Mouse (Mus musculus) liver (tissue): Measurements from ENCODE around the gene Gm20721.
"Not testable (repeated sequence)": the region's sequence is repeated elsewhere in the genome, so short reads cannot be mapped to it uniquely, and the experiment has no call there.

Experiments
- DNase-seq: peaks from one replicate; pipeline ENCODE4 v3.0.0-alpha.2; 2020; ENCODE audit warnings: mixed read lengths

Gm20721 gene

DNA sequence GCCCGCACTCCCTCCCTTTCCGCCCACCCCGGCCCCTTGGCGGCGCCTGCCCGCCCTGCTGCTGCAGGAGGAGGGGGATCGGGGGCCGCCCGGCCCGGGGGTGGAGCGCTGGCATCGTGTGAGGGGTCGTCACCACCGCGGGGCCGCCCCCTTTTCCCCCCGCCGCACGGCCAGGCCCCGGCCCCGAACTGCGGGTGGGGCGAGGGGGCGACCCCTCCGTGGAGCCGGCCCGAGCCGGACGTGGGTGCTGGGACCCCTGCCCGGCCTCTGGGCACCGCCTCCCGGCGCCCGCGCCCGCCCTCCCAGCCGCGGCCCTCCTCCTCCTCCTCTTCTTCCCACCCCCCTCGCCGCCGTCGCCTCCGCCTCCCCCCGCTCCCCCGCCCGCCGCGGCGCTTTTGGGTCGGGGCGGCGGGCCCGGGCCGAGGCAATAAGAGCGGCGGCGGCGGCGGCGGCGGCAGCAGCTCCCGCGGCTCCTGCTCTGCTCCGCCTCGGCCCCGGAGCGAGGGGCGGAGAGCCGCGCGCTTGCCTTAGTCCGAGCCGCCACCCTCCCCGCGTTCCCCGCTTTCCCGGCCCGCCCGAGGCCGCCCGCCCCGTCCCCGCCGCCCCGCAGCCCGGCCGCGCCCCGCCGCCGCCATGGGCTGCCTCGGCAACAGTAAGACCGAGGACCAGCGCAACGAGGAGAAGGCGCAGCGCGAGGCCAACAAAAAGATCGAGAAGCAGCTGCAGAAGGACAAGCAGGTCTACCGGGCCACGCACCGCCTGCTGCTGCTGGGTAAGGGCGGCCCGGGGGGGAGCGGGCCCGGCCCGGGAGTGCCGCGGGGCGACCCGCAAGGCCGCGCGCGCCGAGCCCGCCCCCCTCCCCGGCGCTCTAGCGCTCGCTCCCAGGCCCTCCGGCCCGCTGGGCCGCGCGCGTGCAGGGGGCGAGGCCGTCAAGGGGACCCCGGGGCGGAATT, 16.6 kb downstream of the Gm20721 start:
- DNase-seq = peak; percentile 83

DNA sequence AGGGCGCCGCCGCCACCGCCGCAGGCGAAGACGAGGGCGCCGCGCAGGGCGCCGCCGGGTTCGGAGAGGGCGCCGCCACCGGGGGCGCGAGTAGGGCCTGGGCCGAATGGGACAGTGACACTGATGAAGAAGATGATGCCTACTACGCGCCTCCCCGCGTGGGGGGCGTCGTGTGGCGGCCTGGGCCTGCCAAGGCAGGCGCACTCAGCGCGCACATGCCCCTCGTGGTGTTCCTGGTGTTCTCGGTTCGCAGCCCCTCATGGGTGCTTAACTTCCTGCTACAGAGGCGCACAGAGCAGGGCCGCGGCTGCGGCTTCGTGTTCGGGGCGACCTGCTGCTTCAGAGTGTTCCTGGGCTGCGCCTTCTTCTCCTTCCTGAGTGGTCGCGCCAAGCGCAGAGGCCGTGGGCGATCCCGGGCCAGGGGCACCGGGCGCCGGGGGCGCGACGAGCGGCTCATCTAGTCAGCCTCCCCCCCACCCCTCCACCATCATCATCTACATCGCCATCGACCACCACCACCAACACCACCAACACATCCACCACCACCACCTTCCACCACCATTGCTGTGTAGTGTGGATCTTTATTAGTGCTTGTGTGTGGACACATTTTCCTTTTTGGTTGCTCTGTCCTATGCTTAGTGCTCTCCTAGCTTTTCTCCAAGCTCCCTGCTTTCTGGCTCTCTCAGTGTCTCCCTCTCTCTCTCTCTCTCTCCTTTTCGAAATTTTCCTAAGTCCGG, 17.4 kb downstream of the Gm20721 start:
- DNase-seq = peak; percentile 54

DNA sequence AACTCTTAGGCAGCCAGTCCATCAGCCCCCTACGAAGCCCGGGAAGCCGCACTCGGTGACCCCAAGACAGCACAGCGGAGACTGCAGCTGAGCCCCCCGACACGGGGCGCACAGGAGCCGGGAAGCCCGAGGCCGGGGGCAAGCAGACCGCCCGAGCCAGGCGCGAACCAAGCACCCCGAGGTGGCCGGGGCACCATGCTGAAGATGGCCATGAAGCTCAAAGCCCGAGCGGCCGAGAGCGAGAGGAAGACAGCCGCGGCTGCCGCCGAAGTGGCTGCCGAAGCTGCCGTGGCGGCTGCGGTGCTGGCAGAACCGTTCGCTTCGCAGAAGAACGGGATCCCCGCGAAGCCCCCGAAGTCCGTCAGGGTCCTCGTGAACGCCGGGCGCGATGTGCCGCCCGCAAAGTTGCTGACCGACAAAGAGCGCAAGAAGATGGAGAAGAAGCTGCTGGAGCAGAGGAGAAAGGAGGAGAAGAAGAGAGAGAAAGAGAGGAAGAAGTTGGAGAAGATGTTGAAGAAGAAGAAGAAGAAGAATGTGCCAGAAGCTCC, 18.1 kb downstream of the Gm20721 start:
- no peak for DNase-seq

DNA sequence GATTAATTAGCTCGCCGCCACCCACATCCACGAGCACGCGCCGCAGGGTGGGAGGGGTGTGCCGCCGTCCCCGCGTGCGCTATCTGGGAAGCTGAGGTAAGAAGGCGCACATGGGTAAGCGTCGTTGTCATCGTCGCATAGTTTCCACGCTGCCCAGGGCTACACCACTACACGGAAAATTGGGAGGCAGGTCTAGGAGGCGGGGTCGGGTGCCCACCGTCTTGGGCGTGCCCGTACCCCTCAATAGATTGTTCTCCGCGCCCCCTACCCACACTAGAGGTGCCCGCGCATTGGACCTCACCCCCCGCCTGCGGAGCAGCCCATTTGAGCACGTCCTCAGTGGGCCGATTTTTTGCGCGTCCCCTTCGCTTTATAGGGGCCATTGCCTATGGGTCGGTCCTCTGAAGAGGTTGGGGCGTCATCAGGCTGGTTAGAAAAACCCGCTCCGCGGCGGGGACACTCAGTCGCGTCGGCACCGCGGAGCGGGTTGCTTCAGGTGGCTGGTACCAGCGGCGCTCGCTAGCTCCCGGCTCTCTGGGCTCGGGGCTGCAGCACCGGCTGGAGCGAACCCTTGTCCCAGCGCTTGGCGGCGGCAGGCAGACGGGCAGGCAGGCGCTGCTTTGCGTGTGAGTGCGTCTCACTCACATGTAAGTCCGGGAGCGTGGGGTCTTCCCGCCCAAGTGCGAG, 19.1 kb downstream of the Gm20721 start:
- DNase-seq = peak; percentile 77

DNA sequence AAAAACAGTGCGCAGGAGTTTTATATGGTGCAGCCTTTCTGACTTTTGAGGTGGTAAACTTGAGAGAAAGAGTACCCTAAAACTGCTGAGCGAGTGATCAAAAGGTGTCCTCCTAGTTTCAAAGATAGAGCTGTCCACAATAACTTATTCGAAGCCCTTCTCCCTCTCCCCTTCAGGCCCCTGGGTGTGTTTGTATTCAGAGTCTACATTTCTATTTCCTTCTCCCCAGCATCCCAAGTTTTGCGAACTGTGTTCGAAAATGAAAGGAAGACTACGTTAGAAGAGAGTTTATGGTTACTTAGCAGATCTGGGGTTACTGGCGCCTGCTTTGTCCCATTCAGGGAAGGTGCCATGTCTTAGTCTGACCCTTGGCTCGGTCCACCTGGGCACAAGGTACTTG, 20.0 kb downstream of the Gm20721 start:
- no peak for DNase-seq

DNA sequence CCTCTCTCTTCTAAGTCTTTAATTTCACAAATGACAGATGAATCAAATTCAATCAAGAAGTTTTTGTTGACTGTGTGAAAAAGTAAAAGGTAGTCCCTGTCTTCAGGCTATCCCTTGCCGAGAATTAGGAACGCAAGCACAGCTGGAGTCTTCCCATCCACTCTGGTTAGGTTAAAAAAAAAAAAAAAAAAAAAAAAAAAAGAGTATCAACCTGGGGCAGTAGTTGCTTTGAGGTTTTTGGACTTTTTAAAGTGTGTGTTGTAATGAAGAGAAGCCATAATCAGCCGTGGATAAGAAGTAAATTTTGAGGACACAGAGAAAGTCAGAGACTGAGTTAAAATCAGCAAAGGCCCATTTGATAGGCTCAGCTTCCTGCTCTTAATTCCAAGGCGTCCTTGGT, 20.5 kb downstream of the Gm20721 start:
- no peak for DNase-seq

DNA sequence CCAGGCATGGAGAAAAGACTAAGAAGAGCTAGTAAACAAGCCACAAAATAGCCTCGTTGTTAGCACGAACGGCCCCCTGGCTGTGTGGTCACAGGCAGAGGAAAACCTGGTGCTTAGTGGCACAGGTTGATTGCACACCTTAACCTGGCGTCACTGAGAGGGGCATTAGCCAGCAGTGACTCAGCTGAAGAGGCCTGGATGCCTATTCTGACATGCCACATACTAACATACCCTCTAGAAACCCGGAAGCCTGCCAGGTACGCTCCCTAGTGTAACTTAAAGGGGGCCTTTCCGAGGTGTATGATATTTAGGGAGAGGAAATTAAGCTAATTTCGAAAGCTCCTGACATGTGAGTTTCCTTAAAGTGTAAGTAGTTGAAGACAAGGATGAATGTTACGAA, 29.9 kb downstream of the Gm20721 start:
- no peak for DNase-seq

DNA sequence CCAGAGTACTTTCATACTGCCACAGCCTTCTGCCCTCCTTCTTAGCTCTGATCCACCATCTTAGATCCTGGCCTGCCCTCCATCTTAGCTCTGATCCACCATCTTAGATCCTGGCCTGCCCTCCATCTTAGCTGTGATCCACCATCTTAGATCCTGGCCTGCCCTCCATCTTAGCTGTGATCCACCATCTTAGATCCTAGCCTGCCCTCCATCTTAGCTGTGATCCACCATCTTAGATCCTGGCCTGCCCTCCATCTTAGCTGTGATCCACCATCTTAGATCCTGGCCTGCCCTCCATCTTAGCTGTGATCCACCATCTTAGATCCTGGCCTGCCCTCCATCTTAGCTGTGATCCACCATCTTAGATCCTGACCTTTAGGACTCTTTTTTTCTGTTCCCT, 31.1 kb downstream of the Gm20721 start:
- not testable (repeated sequence) for DNase-seq

DNA sequence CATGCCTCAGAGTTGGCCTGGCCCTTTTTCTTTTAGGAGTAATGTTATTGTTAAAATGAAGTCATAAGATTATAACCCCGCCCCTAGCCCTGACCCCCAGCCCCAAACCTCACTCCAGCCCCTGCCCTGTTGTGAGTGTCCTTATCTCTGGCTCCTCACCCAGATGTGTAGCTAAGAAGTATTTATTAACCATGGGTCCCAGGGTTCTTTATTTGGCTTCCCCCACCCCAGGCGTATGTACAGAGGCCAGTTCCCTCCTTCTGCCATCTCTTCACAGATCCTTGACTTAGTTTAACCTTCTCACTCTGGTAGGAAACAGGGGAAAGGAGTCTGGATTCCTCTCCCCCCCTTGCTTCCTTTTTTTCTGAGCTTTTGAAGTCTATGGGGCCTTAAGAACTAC, 33.9 kb downstream of the Gm20721 start:
- no peak for DNase-seq

DNA sequence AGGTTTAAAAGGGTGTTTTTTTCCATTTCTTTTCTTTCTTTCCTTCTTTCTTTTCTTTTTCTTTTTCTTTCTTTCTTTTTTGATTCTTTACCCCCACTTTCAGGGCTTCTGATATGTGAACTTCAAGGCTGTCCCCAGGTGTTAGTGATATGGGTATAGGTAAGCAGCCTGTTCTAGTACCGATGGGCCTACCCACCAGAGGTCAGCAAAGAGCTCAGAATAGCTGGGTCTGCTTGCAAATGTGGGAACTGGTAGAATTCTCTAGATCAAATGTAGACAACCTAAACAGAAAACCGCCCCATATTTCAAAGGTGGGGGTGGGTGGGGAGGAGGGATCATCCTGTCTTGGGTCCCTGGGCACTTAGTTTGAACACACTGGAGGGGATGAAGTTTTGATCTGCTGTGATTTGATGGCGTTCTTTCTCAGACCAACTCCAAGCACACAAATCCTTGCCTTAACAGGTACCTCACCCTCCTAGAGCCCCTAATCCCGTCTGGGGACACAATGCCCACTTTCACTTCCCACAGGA, 34.3 kb downstream of the Gm20721 start:
- DNase-seq = peak; percentile 75

DNA sequence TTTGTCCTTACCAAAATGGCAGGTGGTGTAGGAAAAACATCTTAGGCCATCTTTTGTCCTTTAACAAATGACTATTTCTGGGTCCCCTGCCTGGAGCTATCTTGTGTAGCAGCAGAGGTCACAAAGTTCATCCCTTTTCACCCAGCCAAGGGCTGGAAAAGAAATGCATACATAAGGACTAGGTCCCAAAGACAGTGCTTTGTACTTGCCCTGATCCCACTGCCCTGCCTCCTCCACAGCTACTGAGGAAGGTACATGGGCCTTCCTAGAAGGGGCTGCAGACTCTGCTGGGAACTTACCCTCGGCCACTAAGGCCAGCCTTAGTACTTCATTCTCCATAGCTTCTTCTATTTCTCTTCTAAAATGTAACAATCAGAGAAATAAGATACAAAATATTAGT, 34.9 kb downstream of the Gm20721 start:
- no peak for DNase-seq

DNA sequence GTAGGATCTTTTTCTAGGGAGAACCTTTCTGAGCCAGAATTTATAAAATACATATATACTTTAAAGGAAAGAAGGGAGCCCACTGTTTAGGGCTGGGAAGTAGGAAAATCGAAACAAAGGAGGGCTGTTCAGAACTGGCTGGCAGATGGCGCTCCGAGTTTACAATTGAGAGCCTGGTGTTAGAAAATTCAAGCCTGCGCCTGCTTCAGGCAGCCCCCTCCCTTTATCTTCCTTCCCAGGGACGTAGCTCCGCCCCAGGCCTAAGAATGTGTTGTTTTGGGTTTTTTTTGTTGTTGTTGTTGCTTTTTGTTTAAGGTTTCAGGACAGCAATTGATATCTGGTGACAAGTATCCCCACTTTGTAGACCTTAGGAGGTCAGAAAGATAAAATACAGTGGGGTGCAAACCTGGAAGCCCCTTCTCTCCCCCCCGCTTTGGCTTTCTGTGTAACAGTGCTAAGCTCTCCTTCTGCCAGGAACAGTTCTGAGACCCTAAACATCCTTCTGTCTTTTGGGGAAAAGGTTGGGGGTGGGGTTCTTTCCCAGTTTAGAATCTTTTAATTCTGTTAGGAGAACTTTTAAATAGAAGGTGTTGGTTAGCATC, 35.5 kb downstream of the Gm20721 start:
- DNase-seq = peak; percentile 55

DNA sequence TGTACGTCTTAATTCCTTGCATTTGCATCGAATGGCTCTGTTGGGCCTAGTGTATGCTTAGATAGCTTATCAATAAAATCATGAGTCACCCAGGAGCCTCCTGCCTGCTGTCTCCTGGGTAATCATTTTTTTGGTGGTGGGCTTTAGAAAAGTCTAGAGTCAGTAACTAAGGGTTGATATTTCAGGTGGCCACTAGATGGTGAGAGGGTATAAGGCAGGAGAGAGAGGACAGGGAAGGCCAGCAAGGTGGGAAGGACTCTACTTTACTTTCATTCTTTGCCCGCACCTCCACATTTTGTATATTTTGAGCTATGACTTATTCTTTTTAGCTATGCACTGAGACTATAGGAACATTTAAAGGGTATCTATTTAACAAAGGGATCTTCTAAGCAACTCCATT, 38.6 kb downstream of the Gm20721 start:
- no peak for DNase-seq

DNA sequence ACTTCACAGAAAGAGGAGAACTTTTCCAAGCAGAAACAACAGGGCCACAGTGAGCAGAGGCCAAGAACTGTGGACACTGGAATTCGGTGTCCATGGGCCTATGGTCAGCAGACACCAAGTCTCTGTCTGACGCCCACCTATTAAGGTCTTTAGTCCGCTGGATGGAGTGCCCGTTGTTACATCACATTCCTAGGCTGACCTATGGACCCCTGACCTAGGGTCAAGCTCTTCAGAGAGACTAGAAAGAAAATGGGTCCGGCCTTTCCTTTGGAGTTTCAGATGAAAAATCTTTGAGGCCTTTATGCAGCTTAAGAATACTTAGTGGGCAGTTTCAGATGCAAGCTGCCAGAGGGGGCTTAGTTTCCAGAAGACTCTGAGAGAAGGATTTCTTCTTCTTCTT, 40.9 kb downstream of the Gm20721 start:
- no peak for DNase-seq

DNA sequence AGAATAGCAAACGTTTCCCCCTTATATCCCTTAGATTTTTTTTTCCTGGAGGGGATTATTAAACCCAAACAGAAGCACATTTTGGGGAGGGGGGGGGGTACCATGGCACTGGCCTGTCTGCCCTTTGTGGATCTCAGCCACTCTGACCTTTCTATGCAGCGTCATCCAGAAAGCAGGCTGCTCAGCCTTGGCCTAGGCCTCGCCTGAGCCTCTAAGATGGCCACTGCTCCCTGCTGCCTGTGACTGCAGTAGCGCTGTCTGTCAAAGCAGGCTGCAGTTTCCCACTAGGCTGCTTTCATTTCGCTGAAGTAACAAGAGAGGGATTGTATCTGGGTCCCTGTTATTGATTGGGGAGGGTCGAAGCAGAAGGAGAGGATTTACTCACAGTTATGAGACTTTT, 44.0 kb downstream of the Gm20721 start:
- DNase-seq = no peak

DNA sequence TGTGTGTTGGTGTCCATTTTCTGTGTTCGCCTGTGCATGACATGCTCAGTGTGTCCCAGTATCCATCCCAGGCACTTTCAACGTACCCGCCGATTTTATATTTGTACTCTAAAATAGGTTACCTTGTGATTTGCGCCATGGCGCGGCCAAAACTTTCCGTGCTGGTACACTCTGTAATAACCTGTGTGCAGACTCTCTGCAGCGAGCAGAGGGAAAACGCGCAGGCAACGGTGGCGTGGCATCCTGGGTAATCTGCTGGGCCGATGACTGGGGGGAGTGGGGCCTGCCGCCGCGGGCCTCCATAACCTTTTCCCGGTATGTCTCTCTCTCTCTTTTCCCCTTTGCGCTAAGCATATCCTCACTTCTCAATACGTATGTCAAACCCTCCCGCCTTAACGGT, 45.8 kb downstream of the Gm20721 start:
- DNase-seq = no peak

DNA sequence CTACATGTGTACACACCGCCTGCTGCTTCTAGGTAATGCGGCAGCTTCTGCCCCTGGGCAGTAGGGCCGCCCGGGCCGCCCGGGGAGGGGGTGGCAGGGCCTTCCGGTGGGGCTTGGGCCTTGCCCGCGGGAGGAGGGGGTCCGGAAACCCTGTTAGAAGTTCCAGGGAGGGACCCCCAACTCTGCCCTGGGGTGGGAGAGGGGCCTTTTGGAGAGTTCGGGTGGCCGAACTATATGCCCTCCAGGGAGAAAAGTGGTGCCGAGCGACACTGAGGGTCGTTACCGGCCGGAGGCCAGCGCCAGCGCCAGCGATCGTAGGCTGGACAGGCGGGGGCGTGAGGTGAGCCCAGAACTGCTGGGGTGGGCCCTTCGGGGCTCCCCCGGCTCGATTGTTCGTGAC, 46.3 kb downstream of the Gm20721 start:
- no peak for DNase-seq

DNA sequence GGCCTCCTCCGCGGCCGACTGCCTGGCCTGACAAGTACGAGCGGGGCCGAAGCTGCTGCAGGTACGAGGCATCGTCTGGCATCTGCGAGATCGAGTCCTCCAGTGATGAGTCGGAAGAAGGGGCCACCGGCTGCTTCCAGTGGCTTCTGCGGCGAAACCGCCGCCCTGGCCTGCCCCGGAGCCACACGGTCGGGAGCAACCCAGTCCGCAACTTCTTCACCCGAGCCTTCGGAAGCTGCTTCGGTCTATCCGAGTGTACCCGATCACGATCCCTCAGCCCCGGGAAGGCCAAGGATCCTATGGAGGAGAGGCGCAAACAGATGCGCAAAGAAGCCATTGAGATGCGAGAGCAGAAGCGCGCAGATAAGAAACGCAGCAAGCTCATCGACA, 46.7 kb downstream of the Gm20721 start:
- DNase-seq = no peak

DNA sequence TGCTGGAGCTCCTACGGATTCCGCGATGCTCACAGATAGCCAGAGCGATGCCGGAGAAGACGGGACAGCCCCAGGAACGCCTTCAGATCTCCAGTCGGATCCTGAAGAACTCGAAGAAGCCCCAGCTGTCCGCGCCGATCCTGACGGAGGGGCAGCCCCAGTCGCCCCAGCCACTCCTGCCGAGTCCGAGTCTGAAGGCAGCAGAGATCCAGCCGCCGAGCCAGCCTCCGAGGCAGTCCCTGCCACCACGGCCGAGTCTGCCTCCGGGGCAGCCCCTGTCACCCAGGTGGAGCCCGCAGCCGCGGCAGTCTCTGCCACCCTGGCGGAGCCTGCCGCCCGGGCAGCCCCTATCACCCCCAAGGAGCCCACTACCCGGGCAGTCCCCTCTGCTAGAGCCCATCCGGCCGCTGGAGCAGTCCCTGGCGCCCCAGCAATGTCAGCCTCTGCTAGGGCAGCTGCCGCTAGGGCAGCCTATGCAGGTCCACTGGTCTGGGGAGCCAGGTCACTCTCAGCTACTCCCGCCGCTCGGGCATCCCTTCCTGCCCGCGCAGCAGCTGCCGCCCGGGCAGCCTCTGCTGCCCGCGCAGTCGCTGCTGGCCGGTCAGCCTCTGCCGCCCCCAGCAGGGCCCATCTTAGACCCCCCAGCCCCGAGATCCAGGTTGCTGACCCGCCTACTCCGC, 47.3 kb downstream of the Gm20721 start:
- DNase-seq = no peak

DNA sequence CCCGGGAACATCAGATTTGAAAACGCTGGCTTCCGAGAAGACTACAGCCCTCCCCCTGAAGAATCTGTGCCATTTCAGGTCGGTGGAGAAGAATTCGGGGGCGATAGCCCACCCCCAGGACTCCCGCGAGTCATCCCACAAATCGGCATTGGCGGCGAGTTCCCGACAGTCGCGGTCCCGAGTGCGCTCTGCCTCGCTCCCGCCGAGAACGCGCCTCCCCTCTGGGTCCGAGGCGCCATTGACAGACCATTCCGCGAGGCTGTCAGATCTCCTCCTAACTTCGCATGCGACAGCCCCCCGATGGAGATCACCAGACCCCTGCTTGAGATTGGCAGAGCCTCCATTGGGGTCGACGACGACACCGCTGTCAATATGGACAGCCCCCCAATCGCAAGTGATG, 48.0 kb downstream of the Gm20721 start:
- no peak for DNase-seq

DNA sequence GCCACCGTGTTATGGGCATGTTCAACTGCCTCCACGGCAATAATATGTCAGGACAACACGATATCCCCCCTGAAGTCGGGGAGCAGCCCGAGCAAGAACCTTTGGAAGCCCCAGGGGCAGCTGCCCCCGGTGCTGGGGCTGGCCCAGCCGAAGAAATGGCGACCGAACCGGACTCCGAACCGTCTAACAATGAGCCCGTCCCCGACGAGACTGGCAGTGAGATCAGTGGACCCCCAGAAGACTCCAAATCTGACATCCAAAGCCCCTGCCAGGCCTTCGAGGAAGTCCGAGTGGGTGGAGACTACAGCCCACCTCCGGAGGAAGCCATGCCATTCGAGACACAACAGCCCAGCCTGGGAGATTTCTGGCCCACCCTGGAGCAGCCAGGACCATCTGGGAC, 48.7 kb downstream of the Gm20721 start:
- DNase-seq = no peak

DNA sequence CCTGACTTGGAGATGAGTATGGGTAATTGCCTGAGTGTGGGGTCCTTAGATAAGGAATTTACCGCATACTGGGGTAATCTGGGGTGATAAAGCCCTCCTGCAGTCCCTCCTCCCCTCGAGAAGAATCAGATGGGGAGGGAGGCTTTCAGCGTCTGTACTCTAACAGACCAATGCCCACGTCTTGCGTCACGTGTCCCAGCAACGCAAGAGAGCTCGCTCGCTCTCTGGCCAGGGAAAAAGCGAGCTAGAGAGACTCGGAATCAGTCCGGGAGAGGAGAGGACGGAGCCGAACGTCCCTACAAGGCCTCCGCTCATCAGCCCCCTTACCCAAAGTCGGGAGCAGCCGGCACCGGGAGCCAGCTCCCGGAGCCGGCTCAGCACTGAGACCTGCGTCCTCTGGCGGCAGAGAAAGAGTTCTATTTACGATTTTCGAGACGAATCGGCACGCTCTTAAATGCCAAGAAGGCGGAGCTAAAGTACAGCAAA, 49.4 kb downstream of the Gm20721 start:
- DNase-seq = peak; percentile 65
